Mouse (Mus musculus): ENCODE data around the gene Hist1h2ag. TPM values are rescaled to one million over a fixed set of nuclear protein-coding genes. Genes with fewer than 3 reads are reported as not detected.

The Hist1h2ag gene
- total and polyA plus RNA-seq, 2 experiments from 2014 or later: 16.6 to 477 TPM

DNA sequence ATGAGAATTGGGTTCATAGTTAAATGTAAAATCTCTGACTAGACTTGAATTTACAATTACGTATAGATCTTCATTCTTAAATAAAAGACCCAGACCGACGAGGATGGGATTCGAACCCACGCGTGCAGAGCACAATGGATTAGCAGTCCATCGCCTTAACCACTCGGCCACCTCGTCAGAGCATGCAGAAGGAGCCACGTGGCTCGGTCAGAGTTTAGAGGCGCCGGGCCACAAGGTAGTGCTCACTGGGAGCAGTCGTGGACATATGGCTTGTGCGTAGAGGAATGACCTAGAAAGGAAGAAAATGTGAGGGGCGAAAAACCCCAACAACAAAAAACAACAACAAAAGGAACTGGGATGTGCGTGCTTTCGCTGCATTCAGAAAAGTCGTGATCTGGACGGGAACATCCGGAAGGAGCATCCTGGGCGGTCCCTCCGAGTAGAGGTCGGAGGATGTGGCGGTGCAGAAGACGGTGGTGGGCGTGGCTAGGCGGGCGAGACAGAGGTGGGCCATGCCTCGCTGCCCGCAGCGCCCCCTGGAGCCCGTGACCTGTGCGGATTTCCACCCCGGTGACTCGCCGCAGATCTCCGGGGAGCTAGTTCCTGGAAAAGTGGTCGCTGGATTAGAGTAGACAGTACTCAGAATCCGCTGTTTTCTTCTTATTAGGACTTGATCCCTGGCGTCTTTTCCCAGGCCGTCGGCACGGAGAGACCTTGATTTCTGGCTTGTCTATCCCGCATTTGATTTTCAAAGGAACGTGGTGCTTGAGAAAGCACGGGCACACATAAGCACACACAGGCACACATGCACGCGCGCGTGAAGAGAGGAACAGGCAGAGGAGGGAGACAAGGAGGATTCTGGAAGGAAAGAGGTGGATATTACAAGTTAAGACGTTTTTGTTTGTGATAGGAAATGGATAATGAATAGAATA is 8.1 kb upstream of the Hist1h2ag start:
- H3K27ac ChIP-seq: peak overlapping the region; percentile 76
- DNase-seq (ENCODE audit: low spot score): peak; percentile 93
- peak overlapping the region; percentile 49 for H3K4me3 ChIP-seq (ENCODE audit: low read length)
- H3K9ac ChIP-seq (replicated peaks; ENCODE audit: low read length): peak overlapping the region; percentile 40
- no peaks in the 10 kb centered on the region for H3K9me3 ChIP-seq (ENCODE audit: low read length)
- no peaks in the 10 kb centered on the region for H3K4me1 ChIP-seq (ENCODE audit: insufficient read depth, low read length)
- H3K4me2 ChIP-seq (ENCODE audit: low read depth, low read length): peak overlapping the region; percentile 67
- H3K36me3 ChIP-seq (ENCODE audit: insufficient read depth, low read length): no peaks in the 10 kb centered on the region
- ATAC-seq: peak; percentile 97
- H3K27me3 ChIP-seq (ENCODE audit: insufficient read depth, low read length): no peaks in the 10 kb centered on the region
- TF ChIP-seq CTCF (IDR thresholded peaks at IDR 0.05; ENCODE audit: low read depth): peak; percentile 83
- WGBS: under 1% methylated on average over 52 of the region's 52 CpGs

DNA sequence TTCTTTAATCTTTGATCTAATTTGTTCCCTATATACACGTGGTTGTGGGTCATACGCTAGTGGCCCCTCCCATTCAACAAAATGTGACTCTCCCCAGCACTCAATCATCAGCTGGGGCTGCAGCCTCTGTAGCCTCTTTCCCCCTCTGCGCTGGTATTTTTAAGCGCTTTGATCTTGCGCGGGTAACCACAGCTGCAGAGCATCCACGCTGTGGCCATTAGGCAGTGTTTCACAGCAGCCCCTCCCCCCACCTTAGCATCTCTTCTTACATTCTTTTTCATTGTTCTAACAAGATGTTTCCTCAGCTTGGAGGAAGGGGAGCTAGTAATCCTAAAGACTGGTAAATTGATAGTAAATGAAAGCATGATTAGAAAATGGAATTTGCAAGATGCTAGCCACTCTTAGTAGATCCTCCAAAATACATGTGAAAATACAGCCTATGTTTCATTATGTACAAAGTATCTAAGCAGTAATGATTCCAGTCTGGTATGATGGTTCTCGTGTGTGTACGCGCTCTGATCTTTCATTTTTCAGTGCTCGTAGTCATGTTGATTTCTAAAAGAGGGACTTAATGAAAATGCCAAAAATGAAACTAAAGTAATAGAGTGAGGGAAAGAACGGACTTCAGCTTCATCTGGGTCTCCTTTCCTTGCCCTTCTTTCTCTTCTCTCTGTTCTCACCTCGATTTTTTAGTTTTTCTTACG is 7.1 kb upstream of the Hist1h2ag start:
- WGBS: 2% methylated on average over 14 of the region's 14 CpGs

DNA sequence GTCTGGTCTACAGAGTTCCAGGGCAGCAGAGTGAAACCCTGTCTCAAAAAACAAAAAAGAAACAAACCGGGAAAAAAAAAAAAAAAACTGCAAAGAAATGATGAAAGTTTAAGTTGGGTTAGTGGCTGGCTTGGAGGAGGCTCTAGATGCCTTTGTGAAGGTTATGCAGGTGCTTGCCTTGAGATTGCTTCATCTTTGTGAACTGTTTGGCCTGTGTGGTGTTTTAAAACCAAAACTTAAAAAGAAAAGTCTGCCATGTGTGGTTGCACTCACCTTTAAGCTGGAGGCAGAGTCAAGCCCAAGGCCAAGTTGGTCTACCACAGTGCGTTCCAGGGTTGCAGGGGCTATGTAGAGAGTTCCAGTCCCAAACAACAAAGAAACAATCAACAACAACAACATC is 6.3 kb upstream of the Hist1h2ag start:
- Histone ChIP-seq H3K4me3 (ENCODE audit: low read length) (no peak overlapping the region), H3K27me3 (ENCODE audit: insufficient read depth, low read length) (no peaks in the 10 kb centered on the region), H3K9ac (replicated peaks; ENCODE audit: low read length) (no peak overlapping the region), H3K36me3 (ENCODE audit: insufficient read depth, low read length) (no peaks in the 10 kb centered on the region), H3K27ac (no peak overlapping the region), H3K9me3 (ENCODE audit: low read length) (no peaks in the 10 kb centered on the region), H3K4me1 (ENCODE audit: insufficient read depth, low read length) (no peaks in the 10 kb centered on the region), H3K4me2 (ENCODE audit: low read depth, low read length) (no peak overlapping the region)
- 81% methylated on average over 2 of the region's 2 CpGs for WGBS
- ATAC-seq: no peak
- no peak for DNase-seq (ENCODE audit: low spot score)
- TF ChIP-seq CTCF (IDR thresholded peaks at IDR 0.05; ENCODE audit: low read depth): no peak

More for the DNA sequence above, 7.1 kb upstream of the Hist1h2ag start:
- H3K4me3 ChIP-seq (ENCODE audit: low read length): peak overlapping the region; percentile 49
- H3K27ac ChIP-seq: peak overlapping the region; percentile 76
- peak overlapping the region; percentile 67 for H3K4me2 ChIP-seq (ENCODE audit: low read depth, low read length)
- no peaks in the 10 kb centered on the region for H3K4me1 ChIP-seq (ENCODE audit: insufficient read depth, low read length)
- no peaks in the 10 kb centered on the region for H3K27me3 ChIP-seq (ENCODE audit: insufficient read depth, low read length)
- H3K9ac ChIP-seq (replicated peaks; ENCODE audit: low read length): peak overlapping the region; percentile 40
- no peak for TF ChIP-seq CTCF (IDR thresholded peaks at IDR 0.05; ENCODE audit: low read depth)
- ATAC-seq: peak; percentile 50
- H3K36me3 ChIP-seq (ENCODE audit: insufficient read depth, low read length): no peaks in the 10 kb centered on the region
- H3K9me3 ChIP-seq (ENCODE audit: low read length): no peaks in the 10 kb centered on the region
- peak; percentile 75 for DNase-seq (ENCODE audit: low spot score)

DNA sequence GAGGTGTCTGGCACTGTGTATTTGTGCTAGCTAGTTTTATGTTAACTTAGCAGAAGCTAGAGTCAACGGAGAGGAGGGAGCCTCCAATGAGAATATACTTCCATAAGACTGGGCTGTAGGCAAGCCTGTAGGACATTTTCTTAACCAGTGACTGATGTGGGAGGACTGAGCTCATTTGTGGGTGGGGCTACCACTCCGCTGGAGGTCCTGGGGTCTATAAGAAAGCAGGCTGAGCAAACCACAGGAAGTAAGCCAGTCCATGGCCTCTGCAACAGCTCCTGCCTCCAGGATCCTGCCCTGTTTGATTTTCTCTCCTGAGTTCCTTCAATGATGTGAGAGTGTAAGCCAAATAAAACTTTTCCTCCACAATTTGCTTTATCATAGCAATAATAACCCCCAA is 2.6 kb upstream of the Hist1h2ag start:
- 66% methylated on average over 2 of the region's 2 CpGs for WGBS

DNA sequence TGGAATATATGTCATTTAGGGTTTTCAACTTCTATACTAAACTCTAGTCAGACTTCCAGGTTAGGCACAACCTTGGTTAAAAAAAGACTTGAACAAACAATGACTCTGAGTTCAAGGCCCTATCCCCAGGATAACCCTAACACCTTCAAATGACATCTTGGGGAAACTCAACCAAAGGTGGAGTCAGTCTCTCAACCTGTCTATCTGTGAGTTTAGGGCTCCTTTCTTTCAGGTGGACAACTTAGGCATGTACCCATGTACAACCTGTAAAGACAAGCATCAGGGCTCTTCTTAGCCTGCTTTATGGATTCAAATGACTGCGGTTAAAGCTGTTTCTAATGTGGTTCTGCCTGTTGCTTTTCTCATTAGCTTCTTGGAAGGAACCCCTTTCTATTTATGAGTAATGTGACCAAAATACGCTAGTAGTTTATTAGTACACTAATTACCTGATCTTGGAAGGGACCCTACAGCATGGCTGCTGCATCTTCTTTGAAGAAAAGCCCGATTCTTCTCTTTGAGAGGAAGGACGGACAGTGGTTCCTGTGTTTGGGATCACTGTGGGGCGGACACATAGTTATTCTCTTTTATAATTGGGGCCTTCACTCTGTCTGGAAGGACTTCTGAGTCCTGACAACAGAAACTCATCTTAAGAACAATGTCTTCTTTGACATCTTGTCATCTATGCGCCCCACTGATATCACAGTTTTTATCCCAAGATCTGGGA is 1.9 kb upstream of the Hist1h2ag start:
- TF ChIP-seq CTCF (IDR thresholded peaks at IDR 0.05; ENCODE audit: low read depth): no peak
- Histone ChIP-seq H3K27me3 (ENCODE audit: insufficient read depth, low read length) (no peaks in the 10 kb centered on the region), H3K27ac (no peak overlapping the region), H3K9ac (replicated peaks; ENCODE audit: low read length) (no peak overlapping the region), H3K4me3 (ENCODE audit: low read length) (no peak overlapping the region), H3K9me3 (ENCODE audit: low read length) (no peaks in the 10 kb centered on the region), H3K4me2 (ENCODE audit: low read depth, low read length) (no peak overlapping the region; the same call in 1 of the 2 replicates), H3K36me3 (ENCODE audit: insufficient read depth, low read length) (no peaks in the 10 kb centered on the region), H3K4me1 (ENCODE audit: insufficient read depth, low read length) (peaks cover 10% of the 10 kb centered on the region; the same call in 1 of the 2 replicates)
- no peak for DNase-seq (ENCODE audit: low spot score)
- no peak for ATAC-seq
- 88% methylated on average over 6 of the region's 6 CpGs for WGBS

More for the DNA sequence above, 2.6 kb upstream of the Hist1h2ag start:
- DNase-seq (ENCODE audit: low spot score): no peak
- Histone ChIP-seq H3K27ac (no peak overlapping the region), H3K36me3 (ENCODE audit: insufficient read depth, low read length) (no peaks in the 10 kb centered on the region), H3K4me3 (ENCODE audit: low read length) (no peak overlapping the region), H3K27me3 (ENCODE audit: insufficient read depth, low read length) (no peaks in the 10 kb centered on the region), H3K9me3 (ENCODE audit: low read length) (no peaks in the 10 kb centered on the region), H3K4me2 (ENCODE audit: low read depth, low read length) (no peak overlapping the region), H3K4me1 (ENCODE audit: insufficient read depth, low read length) (peaks cover 10% of the 10 kb centered on the region; the same call in 1 of the 2 replicates), H3K9ac (replicated peaks; ENCODE audit: low read length) (no peak overlapping the region)
- no peak for TF ChIP-seq CTCF (IDR thresholded peaks at IDR 0.05; ENCODE audit: low read depth)
- ATAC-seq: no peak

Measured in hindbrain, postnatal 0 days (tissue).